Mouse (Mus musculus) neutrophil, adult 5-6 weeks (primary cell): ENCODE measurements around the gene Cib1. TPM values are rescaled to one million over a fixed set of nuclear protein-coding genes. Genes with fewer than 3 reads are reported as not detected.

Source experiments
- ATAC-seq: fragments of 151-379, 151-347 bp; 2 replicates; pipeline ENCODE4 v1.8.0; 2017; ENCODE audit warnings: mild to moderate bottlenecking, moderate TSS enrichment; ENCODE audit not compliant: insufficient number of reproducible peaks, poor library complexity, low FRiP score, severe bottlenecking; ENCODE audit errors: extremely low read depth
- total RNA-seq: library from RNA; stranded (forward); fragments of 200-1000 nt; gene quantifications from 2 replicates; pipeline ENCODE4 v1.2.3, GENCODE M21; 2017

The Cib1 gene
- total RNA-seq: 72.9 and 88.3 TPM in 2 replicates

DNA sequence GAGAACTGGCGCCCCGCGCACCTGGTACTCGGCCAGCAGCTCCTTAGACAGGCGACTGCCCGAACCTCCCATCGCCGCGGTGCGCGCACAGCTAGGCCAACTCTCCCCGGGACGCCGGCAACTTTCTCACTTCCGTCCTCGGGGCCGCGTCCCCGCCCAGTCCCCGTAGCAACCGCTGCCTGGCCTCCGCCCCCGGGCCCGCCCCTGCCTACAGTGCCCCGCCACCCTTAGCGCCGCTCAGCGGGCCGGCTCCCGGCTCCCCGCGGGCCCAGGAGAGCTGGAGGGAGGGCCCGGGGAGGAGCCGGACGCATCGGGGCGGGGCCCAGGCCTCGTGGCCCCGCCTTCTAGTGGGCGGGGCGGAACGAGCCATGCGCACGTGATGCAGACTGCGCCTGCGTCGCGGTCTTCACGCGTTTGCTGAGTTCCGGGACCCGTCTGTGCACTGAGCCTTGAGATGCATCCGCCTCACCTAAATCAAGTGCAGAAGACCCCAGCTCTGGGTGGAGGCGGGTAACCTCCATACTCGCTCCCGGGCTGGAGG, at the start of gene Cib1, which contains the start of gene Gdpgp1:
Gene Cib1 (minus strand): TSS at position 325 of the 541 bp plus-strand sequence.
Gene Gdpgp1 (plus strand): TSS at position 377 of the 541 bp plus-strand sequence.
- ATAC-seq: peak; percentile 90

DNA sequence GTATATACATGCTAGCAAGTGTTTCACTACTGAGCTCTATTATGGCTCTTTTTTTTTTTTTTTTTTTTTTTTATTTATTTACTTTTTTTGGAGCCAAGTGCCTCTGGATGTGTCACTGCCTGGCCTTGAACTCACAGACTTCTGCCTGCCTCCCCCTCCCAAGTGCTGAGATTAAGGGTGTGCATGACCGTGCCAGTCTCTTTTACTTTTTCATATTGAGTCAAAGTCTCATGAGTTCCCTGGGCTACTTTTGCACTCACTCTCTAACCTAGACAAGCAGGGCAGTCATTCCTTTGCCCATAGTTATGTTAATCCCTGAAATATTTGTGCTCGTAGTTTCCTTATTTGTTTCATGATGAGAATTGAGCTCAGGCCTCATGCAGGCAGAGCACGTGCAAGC, 49.0 kb upstream of the Cib1 start:
- no peak for ATAC-seq

DNA sequence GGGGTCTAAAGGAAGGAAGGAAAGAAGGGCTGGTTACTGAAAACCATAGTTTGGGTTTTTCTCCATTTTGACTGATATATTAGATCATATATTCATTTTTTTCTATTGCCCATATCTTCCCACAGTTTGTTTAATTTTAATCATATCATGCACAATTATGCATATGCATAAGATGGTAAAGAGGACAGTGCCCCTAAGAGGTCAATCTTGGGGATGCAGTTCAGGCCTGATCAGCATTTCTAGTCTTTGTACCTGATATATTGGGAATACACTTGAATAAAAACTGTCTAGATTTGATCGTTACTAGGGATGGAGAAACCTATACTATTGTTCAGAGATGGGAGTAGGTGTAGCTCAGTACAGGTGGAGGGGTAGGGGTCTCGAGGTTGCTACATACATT, 48.4 kb upstream of the Cib1 start:
- no peak for ATAC-seq

DNA sequence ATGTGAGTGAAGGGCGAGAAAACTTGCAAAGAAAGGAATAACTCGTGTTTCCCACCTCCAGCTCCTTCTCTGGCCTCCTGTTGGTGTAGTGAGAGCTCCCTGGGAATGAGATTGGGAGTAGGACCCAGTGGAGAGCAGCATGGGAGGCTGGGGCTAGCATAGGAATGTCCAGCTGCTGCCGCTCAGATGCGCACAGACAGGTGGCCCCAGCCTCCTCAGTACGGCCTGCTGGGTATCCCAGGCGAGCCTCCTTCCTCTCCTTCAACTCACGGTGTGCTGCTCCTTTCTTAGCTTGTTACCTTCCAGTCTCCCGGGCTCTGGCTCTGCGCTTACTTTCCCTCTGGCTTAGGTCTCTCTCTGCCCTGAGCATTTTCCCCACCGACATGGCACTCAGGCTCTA, 47.4 kb upstream of the Cib1 start:
- ATAC-seq: no peak

DNA sequence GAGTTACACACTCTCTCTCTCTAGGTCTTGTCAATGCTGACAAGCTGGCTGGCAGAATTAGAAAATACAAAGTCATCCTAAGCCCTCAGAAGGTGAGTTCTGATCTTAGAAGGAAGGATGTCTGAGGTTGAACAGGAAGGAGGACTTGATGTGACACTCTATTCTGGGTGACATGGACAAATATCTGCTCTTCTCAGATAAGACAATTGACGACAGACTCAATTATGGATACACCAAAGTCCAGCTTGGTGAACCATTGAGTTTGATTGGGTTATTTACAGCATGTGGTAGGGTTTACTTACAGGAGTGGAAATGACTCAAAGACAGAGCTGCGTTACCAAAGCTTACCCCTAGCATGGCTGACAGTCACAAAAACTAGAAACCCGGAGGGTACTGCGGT, 43.8 kb upstream of the Cib1 start:
- no peak for ATAC-seq

DNA sequence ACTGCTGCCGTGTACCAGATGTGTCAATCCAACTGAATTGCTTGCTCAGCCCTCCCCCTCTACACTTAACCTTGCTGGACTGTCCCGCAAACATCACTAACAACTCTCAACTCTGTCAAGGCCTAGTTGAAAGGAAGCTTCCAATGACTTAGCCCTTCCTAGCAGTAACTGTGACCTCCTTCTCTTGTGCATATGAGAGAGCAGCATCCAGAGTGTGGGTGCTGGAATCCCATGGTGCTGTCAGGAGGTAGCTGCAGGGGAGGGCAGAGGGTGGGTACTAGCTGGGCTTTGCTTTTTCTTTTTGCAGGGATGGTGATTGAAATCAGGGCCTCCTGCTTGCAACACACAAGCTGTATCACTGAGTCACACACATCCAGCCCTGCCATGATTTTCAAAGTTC, 40.8 kb upstream of the Cib1 start:
- ATAC-seq: no peak

DNA sequence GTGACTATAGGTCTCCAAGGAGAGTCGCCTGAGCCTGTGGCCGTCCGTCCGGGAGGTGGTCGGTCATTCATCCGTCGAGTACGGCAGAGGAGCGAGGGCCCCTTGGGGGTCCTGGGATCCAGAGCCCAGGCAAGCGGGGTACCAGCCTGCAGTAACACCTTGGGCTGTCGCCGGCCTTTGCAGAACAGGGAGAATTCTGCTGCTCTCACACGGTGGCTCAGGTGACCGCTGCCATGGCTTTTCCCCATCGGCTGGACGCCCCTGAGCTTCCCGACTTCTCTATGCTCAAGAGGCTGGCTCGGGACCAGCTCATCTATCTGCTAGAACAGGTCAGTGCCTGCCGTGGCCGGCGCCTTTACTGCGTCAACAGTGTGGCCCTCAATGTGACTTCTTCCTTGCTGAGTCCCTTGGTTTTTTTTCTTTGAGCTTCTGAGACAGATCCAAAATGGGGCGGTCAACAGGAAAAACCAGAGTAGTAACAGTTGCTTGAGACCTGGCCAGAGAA, 37.2 kb upstream of the Cib1 start:
- ATAC-seq: peak; percentile 10; the same call in 1 of the 2 replicates

DNA sequence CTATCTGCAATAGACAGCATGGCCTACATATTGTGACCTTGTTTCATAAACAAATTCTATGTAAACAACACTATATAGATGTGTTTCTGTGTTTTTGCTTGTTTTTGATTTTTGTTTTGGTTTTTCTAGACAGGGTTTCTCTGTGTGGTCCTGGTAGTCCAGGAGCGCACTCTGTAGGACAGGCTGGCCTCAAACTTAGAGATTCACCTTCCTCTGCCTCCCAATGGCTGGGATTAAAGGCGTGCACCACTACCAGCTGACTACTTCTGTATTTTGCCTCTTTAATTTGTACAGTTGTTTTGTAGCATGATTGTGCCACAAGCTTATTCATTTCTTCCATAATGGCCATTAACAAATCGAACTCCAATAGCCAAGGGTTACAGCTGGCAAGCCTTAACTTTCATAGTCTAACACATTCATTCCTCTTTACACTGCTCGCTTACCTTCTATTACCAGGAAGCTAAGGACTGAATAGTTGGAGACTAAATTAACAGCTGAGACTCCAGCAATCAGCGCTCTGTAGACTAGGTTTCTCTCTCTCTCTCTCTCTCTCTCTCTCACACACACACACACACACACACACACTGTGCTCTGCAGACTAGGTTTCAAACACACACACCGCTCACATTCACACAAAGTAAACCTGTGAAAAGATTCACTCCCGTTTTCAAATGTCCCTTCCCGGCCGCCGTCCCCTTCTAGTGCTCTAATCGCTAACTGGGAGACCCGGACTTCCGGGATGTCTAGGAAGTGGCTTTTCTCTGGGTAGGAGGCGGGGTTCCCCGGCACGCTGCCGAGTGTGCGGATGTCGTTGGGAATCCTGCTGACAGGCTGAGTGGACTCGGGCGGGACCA, 36.5 kb upstream of the Cib1 start, which contains the start of gene Vps33b:
Gene Vps33b (plus strand): TSS at position 753 of the 854 bp plus-strand sequence.
- ATAC-seq: peak; percentile 82

DNA sequence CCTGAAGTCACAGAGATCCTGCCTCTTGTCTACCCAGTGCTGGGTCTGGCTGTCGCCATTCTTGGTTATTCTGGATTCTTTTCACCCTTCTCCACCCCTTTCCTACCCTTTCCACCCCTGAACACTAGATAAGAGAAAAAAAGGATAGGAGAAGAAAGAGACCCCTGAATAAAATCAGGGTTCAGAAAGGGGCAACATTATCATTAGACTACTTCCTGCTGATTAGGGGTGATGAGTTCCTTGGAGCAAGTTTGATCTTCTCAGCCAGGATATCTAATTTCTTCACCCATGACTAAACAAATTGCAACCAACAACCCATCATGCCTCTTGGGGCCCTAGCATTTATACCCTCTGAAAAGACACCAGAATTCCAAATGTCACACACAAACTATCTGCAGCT, 35.2 kb upstream of the Cib1 start:
- ATAC-seq: no peak

DNA sequence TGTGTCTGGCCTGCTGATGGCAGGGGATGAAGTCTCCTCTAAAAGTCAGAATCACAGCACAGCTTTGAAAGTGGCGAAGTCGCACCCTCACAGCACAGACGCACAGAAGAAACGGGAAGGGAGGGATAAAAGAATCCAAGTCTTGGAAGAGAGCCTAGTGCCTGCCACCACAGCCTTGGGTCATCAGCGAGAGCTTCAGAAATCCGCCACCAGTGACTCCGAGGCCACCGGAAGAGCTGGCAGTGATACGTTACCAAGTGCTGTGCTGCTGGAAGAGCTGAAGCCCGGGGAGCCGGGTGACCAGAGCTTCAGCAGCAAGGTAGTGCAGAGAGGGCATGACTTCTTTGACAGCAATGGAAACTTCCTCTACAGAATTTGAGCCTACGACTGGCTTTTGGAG, 32.0 kb upstream of the Cib1 start:
- no peak for ATAC-seq

DNA sequence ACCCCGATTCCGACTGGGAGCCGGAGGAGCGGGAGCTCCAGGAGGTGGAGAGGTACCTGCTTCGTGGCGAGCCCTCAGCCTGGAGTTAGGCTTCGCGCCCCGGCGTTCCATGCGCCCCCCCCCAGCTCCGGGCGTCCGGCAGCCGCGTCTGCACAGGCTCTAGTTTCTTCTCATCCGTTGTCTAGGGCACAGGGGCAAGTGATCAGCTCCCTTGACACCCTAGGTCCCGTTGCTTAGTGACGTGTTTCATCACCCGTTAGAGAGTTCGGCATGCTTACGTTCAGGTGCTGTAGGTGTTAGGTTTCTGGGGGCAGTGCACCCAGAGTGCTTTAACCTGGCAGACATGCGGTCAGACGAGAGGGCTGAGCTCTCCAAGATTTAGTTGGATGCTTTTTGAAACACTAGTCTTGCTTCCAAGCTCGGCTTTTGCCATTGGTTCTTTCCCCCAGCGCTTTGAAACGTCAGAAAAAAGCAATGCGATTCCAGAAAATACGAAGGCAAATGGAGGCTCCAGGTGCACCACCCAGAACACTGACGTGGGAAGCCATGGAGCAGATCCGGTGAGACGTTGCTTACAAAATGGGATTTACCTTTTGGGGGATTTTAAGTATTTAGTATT, 28.9 kb upstream of the Cib1 start:
- peak; percentile 30; the same call in 1 of the 2 replicates for ATAC-seq

DNA sequence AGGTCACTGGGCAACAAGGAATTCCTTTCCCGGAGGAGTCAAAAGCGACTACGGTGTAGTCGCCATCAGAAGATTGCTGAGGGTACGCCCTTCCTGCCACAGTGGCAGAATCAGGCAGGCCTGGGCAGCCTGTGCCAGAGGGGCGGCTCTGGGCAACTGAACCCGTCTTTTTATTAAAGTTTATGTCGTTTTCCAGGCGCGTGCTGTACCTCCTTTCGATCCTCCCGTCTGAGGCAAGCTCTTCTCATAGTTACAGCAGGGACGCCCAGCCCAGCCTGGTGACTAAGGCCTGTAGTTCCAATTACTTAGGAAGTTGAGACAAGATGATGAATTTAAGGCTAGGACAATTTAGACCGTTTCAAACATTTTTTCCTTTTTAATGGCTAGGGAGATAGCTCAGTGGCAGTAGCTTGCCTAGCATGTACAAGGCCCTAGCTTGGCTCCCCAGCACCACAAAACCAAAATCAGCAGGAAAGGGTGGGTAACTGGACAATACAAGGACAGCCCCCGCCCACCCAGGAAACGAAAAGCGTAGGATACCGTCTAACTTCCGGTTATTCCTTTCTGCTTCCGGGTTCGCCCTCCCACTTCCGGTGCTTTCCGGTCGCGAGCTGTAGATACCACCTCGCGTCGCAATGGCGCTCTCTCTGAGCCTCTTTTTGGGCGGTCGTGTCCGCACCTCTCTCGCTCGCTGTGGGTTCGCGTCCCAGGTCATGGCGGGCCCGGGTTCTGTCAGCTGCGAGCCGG, 28.2 kb upstream of the Cib1 start, which contains the start of gene Ngrn:
Gene Ngrn (plus strand): TSS at position 591 of the 747 bp plus-strand sequence.
- peak; percentile 88 for ATAC-seq

DNA sequence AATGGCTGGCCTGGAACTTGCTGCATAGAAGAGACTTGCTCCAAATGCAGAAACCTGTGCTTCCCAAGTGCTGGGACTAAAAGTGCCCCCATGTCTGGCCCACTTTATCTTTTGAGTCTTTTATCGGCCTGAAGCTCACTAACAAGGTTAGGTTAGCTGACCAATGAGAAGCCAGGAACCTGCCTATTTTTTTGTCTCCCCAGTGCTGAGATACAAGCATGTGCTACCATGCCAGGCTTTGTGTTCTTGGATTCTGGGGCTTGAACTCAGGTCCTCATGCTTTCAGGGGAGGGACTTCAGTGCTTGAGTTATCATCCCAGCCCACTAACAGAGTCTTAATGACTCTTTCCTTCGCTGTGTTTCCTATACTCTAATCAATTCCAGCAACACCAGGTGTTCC, 25.1 kb upstream of the Cib1 start:
- no peak for ATAC-seq

DNA sequence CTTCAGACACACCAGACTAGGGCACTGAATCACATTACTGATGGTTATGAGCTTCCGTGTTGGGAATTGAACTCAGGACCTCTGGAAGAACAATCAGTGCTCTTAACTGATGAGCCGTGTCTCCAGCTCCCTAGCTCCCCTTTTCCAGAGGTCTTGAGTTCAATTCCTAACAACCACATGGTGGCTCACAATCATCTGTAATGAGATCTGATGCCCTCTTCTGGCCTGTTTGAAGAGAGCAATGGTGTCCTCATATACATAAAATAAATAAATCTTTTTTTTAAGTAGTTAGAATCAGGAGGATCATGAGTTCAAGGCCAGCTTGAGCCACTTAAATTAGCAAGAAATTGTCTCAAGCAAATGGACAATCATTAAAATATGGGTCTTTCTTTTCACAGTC, 23.4 kb upstream of the Cib1 start:
- no peak for ATAC-seq

DNA sequence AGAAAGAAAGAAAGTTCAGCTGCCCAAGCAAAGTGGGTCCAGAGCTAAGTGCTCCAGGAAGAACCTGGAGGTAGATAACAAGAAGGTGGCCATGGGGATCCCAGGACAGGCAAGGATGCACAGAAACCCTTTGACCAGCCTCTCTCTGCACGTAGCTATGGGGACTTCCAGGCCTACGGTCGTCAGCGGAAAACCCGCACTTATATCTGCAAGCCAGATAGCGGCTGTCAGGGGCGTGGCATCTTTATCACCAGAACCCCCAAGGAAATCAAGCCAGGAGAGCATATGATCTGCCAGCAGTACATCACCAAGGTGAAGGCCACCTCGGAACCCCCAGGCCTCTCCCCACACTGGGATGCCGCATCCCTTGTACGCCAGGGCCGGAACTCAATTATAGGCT, 20.3 kb upstream of the Cib1 start:
- ATAC-seq: no peak

DNA sequence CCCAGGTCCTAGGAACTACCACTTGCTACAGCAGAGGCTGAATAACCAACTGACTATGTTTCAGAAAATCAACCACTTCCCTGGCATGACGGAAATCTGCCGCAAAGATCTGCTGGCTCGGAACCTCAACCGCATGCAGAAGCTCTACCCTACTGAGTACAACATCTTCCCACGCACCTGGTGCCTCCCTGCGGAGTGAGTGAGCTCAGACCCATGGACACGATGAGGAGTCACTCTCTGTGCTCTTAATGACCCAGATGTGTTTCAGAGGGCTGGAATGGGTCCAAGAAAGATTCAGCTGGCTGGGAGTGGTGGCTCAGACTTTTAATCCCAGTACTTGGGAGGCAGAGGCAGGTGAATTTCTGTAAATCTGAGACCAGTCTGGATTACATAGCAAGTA, 19.8 kb upstream of the Cib1 start:
- no peak for ATAC-seq

DNA sequence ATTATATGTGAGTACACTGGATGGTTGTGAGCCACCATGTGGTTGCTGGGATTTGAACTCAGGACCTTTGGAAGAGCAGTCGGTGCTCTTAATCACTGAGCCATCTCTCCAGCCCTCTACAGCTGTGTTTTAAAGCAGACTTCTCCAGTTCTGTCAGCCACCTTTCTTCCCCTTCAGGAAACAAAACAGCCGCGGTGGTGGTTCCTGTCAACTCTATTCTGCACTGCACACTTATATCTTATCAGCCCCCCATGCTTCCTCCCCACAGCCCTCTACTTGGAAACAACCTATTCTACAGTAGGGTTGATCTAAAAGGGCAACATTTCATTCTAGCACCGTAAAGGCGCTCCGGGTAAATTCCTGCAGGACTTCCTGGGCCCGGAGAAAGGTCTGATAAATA, 14.2 kb upstream of the Cib1 start:
- no peak for ATAC-seq

DNA sequence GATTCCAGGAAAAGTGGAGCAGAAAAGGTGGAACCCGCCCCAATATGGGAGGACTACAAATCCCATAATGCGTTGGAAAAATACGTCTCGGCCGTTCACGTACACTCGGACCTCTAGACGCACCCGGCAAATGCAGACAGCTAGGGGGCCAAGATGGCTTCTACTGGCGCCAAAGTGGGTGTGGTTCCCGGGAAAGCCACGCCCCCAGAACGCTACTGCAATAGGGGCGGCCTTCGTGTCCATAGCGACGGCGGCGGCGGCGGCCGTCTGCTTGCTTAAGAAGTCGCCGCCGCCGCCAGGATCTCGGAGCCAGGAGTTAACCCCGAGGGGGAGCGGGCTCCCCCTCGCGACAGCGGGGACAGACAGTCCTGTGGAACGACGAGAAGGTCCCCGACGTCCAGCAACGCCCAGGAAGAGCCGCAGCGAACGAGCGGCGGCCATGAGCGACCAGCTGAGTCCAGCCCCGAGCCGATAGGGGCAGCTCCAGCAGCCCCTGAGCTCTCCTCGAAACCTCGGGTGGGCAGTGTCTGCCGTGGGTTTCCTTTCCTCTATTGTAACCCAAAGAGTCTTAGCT, 13.6 kb upstream of the Cib1 start, which contains the start of gene Ttll13:
Gene Ttll13 (plus strand): TSS at position 229 of the 574 bp plus-strand sequence.
- ATAC-seq: peak; percentile 99

DNA sequence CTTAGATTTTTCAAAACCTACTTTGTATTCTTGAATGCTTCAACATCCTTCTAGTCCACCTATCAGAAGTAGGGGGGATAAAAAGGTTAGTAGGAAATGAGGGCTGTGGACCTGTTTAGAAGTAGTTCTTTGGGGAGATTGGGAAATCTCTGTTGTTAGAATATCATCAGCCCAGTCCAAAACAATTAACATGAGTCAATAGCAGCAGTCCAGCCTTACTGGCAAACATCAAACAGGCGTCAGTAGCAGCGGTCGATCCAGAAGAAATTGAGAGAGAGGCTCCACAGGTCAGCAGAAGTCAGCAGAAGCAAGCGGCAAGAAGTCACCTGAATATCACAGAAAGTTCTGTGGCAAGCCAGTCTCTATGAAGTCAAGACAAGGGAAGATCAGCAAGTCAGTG, 12.2 kb upstream of the Cib1 start:
- no peak for ATAC-seq
